Mouse (Mus musculus) MEL (cell line): ENCODE data around the gene Ssh3.

Experiments used
- USF1 ChIP-seq: IDR thresholded peaks from 2 replicates; pipeline ENCODE4 v1.6.1; 2014; ENCODE audit warnings: low read depth, mild to moderate bottlenecking, inconsistent platforms, low read length, improper control_type of control experiment, moderate library complexity
- ZNF384 ChIP-seq: IDR thresholded peaks from 2 replicates; pipeline ENCODE4 v1.6.1; 2012; ENCODE audit warnings: low read depth, mild to moderate bottlenecking, inconsistent platforms, low read length, improper control_type of control experiment

DNA sequence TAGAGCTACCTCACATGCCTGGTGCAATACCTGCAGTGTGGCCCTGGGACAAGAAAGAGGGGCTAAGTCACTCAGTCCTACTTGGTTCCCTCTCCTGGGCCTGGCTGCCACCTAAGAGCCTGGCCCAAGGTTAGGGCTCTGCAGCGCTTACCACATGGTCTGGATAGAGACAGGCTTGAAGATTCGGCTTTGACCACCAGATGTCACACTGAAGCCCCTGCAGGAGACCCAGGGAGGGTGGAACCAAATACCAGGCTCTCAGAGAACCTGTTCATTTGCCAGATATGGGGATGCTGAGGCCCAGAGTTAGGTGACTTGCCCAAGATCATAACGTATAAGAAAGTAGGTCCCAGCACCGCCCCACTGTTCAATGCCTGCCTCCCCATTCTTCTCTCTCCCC, 3.0 kb downstream of the Ssh3 start:
- TF ChIP-seq ZNF384 (no peak), USF1 (no peak)
